Mouse (Mus musculus) forebrain, postnatal 0 days (tissue): Measurements from ENCODE around the gene Plscr2. TPM values are rescaled to one million over a fixed set of nuclear protein-coding genes. Genes with fewer than 3 reads are reported as not detected.

Experiments
- ATAC-seq: fragments of 200-750 bp; cut with Nextera tagmentation; 2 replicates; pipeline ENCODE4 v1.8.0; 2017; ENCODE audit warnings: mild to moderate bottlenecking, moderate library complexity
- DNase-seq: peaks from one replicate; pipeline ENCODE4 v3.0.0-alpha.2; 2015
- H3K27ac ChIP-seq: fragments of 300-500 bp; sonication (generic); 2 replicates; pipeline ENCODE4 v1.5.1; 2014; ENCODE audit warnings: low read depth, mild to moderate bottlenecking, antibody characterized with exemption, low read length, moderate library complexity, mixed read lengths
- H3K27me3 ChIP-seq: fragments of 300-500 bp; sonication (generic); 2 replicates; pipeline ENCODE4 v1.6.1; 2014; ENCODE audit warnings: mild to moderate bottlenecking, low read length, mixed read lengths; ENCODE audit not compliant: insufficient read depth
- H3K36me3 ChIP-seq: fragments of 300-500 bp; sonication (generic); 2 replicates; pipeline ENCODE4 v1.6.1; 2014; ENCODE audit warnings: mild to moderate bottlenecking, moderate library complexity; ENCODE audit not compliant: insufficient read depth
- H3K4me1 ChIP-seq: fragments of 300-500 bp; sonication (generic); 2 replicates; pipeline ENCODE4 v1.6.1; 2014; ENCODE audit warnings: antibody characterized with exemption; ENCODE audit not compliant: insufficient read depth
- H3K4me2 ChIP-seq: fragments of 300-500 bp; sonication (generic); 2 replicates; pipeline ENCODE4 v1.6.1; 2014; ENCODE audit warnings: low read depth, mild to moderate bottlenecking, moderate library complexity
- H3K4me3 ChIP-seq: fragments of 300-500 bp; sonication (generic); 2 replicates; pipeline ENCODE4 v1.5.1; 2014; ENCODE audit warnings: low read depth, low read length, mixed read lengths
- H3K9ac ChIP-seq: fragments of 300-500 bp; sonication (generic); 2 replicates; pipeline ENCODE4 v1.6.1; 2014; ENCODE audit warnings: mild to moderate bottlenecking
- H3K9me3 ChIP-seq: fragments of 300-500 bp; sonication (generic); 2 replicates; pipeline ENCODE4 v1.6.1; 2016; ENCODE audit warnings: low read length
- CTCF ChIP-seq: sonication (generic); IDR thresholded peaks from 2 replicates; pipeline ENCODE4 v1.5.1; 2016; ENCODE audit warnings: antibody characterized with exemption, control low read depth, low read depth
- WGBS: fragments of 180-500 bp; shearing (Covaris S2); extraction: QIAGEN DNeasy Blood & Tissue Kit; methylation state at CpG from one replicate; pipeline ENCODE4 v1.1.7; 2014; 5-methylcytosine and 5-hydroxymethylcytosine counted together
- polyA plus RNA-seq: library from polyadenylated mRNA; unstranded; fragments of >200 nt; fragmentation: Nextera tagmentation; extraction: Ambion mirVana; gene quantifications from 2 replicates; pipeline ENCODE4 v1.2.1, GENCODE M21; 2015
- total RNA-seq: library from RNA; depleted of rRNA; stranded (reverse); fragments of >200 nt; gene quantifications from 2 replicates; pipeline ENCODE4 v1.2.3, GENCODE M21; 2014

The Plscr2 gene
- total and polyA plus RNA-seq, 2 experiments from 2014 or later: 1.7 to 2.0 TPM

- no peaks in the 10 kb centered on the region for H3K27me3 ChIP-seq
- no peaks in the 10 kb centered on the region for H3K36me3 ChIP-seq
- no peaks in the 10 kb centered on the region for H3K9me3 ChIP-seq
- no peak overlapping the region for H3K4me3 ChIP-seq
- no peak overlapping the region for H3K4me2 ChIP-seq
- no peak overlapping the region for H3K27ac ChIP-seq
- no peak overlapping the region for H3K9ac ChIP-seq
- no peak for ATAC-seq
- WGBS: 81% methylated on average over 7 of the region's 7 CpGs
- H3K4me1 ChIP-seq: no peaks in the 10 kb centered on the region
- no peak for TF ChIP-seq CTCF
- DNase-seq: no peak
Measured at GRCm38 (mm10) chr9:92248773-92249446, 26.5 kb upstream of the Plscr2 start.

DNA sequence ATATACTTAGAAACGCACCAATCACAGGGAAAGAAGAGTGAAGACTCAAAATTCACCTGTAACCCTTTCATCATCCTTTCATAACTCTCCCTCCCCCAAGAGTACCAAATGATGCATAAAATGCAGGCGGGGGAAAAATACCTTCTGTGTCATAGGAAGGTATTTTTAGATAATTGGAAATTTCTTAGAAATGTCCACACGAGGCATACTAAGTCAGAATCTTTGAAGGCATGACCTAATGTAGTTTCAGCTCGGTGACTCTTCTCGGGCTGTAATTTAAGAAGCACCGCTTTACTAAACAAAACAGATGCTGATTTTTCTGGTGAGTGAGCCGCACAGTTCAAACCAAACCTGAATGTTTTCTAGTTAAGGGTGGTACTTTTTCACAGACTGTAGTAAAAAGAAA lies 26.0 kb upstream of the Plscr2 start, which contains the start of gene Plscr1:
TSS of gene Plscr1 (plus strand) at position 304 of the 406 bp plus-strand sequence.
- 28% methylated on average over 7 of the region's 7 CpGs for WGBS
- Histone ChIP-seq H3K27ac (0 out of 2 replicates have a peak within 1 kb of the TSS, but pooled peaks have one; percentile 10), H3K4me1 (no peaks in the 10 kb centered on the region), H3K4me3 (peak within 1 kb of the TSS; percentile 53), H3K4me2 (peak within 1 kb of the TSS; percentile 92), H3K9me3 (no peaks in the 10 kb centered on the region), H3K36me3 (no peaks in the 10 kb centered on the region), H3K9ac (peak within 1 kb of the TSS; percentile 54), H3K27me3 (no peaks in the 10 kb centered on the region)
- TF ChIP-seq CTCF: no peak
- DNase-seq: no peak
- ATAC-seq: no peak

DNA sequence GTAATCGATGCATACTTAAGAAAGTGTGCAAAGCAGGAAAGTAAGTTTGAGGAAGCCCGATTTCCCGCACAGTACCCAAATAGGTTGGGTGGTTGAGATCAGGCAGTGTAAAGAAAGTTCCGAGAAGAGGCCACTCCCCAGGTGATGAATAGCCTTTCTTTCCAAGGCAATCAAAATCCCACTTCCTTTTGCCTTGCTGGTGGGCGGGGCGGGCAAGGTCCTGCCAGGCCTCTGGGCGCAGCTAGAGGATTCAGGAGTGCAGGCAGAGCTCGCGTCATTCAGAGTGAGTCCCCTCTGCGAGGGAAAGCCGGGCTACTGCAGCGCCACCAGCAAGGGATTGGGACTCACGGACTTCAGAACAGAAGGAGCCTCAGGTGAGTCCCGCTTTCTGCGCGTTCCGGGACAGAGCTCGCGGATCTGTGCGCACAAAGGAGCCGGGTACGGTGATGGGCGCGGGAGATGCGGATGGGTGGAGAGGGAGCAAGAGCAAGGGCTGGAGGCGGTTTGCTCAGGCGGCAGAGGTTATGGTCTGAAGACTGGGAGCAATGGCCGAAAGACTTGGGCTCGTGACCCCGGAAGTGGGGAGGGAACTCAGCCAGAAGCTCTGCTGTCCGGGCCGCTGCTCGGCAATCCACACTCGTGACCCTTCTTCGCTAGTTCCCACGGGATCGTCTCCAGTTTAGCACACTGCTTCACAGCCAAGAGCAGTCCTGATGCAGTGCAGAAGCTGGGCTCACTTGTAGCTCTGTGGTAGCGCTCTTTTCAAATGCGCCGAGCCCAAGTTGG lies 25.2 kb upstream of the Plscr2 start:
- Histone ChIP-seq H3K9ac (peak overlapping the region; percentile 54), H3K4me3 (peak overlapping the region; percentile 53), H3K36me3 (no peaks in the 10 kb centered on the region), H3K4me2 (peak overlapping the region; percentile 92), H3K4me1 (no peaks in the 10 kb centered on the region), H3K9me3 (no peaks in the 10 kb centered on the region), H3K27ac (0 out of 2 replicates have a peak overlapping the region, but pooled peaks have one; percentile 10), H3K27me3 (no peaks in the 10 kb centered on the region)
- under 1% methylated on average over 40 of the region's 40 CpGs for WGBS
- ATAC-seq: peak; percentile 92
- DNase-seq: peak; percentile 59
- TF ChIP-seq CTCF: no peak

DNA sequence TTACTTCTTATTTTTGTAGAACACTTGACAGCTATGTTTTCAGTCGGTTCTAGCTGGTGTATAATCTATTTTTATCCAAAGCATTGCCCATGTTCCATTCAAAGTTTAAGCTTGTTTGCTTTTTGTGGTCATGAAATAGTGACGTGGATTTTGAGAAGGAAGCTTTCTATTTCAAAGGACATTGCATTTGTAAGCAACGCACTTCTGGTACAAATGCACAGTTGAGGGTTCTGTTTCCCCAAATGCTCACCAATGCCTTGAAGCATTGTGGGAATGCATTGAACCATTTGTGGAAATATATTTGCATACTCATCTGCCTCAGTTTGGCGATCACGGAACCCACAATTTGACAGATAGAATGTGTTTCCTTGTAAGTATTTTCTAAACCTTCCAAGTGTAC lies 22.7 kb upstream of the Plscr2 start:
- DNase-seq: no peak
- TF ChIP-seq CTCF: no peak
- Histone ChIP-seq H3K27ac (no peak overlapping the region), H3K27me3 (no peaks in the 10 kb centered on the region), H3K4me1 (no peaks in the 10 kb centered on the region), H3K4me3 (no peak overlapping the region), H3K9ac (no peak overlapping the region), H3K36me3 (no peaks in the 10 kb centered on the region), H3K4me2 (no peak overlapping the region), H3K9me3 (no peaks in the 10 kb centered on the region)
- no peak for ATAC-seq
- WGBS: 53% methylated on average over 5 of the region's 5 CpGs

DNA sequence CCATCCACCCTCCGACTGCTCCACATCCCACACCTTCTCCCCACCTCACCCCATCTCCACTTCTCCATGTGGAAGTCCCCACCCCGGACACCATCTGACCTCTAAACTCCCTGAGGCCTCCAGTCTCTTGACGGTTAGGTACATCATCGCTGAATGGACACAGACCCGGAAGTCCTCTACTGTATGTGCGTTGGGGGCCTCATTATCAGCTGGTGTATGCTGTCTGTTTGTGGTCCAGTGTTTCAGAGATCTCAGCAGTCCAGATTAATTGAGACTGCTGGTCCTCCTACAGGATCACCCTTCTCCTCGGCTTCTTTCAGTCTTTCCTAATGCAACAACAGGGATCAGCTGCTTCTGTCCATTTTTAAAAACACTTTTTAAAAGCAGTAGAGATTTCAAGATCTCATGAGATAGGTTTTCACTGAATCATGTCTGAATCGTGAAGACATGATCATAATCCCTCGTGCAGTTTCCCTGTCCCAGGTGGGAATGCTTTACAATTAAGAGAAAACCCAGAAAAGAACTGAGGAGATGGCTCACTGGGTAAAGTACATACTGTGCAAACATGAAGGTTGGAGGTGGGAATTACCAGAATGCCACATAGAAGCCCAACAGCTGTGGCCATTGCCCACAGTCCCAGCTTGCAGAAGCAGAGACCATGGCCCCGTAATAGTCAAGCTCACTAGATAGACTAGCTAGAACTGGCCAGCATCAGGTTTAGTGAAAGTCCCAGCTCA lies 21.6 kb upstream of the Plscr2 start:
- Histone ChIP-seq H3K27me3 (no peaks in the 10 kb centered on the region), H3K4me3 (no peak overlapping the region), H3K36me3 (no peaks in the 10 kb centered on the region), H3K9me3 (no peaks in the 10 kb centered on the region), H3K9ac (no peak overlapping the region), H3K4me2 (no peak overlapping the region), H3K27ac (no peak overlapping the region), H3K4me1 (no peaks in the 10 kb centered on the region)
- WGBS: 93% methylated on average over 10 of the region's 10 CpGs
- ATAC-seq (no peak), DNase-seq (no peak)
- TF ChIP-seq CTCF: no peak

DNA sequence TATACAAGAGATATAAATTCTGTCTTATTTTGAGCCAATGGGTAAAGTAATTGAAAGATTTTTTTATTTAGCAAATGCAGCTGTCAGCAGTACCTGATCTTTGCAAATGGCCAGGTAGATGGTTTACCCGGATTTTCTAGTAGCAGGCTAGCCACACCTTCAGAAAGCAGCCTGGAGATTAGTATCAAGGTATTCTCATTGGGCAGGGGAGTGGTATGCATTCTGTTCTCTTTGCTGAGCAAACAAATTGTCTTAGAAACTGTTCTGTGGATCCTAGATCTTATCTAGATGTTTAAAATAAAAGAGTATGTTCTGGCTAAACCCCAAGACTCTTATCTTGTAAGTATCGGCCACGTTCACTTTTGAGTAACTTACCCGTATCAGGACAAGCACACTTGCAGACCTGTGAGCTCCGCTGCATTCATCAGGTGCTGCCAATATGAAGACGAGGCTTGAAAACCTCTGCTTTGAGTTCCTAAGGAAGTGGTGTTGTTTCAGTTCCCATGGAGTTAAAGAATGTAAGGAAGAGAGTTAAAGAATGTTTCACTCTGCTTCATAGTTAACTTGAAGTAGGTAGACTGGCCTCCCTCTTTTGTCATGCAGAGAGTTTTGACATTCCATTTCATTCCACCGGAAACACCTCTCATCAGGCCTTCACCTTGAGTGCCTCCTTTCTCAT lies 14.8 kb upstream of the Plscr2 start:
- no peak for TF ChIP-seq CTCF
- ATAC-seq (no peak), DNase-seq (no peak)
- Histone ChIP-seq H3K4me3 (no peak overlapping the region), H3K4me2 (no peak overlapping the region), H3K9me3 (no peaks in the 10 kb centered on the region), H3K27me3 (no peaks in the 10 kb centered on the region), H3K4me1 (no peaks in the 10 kb centered on the region), H3K9ac (no peak overlapping the region), H3K27ac (no peak overlapping the region), H3K36me3 (no peaks in the 10 kb centered on the region)
- WGBS: 89% methylated on average over 7 of the region's 7 CpGs
